Mouse (Mus musculus) erythroblast, embryonic 14.5 days (primary cell): ENCODE measurements around the gene Isyna1.

ENCODE experiments used
- GATA1 ChIP-seq: IDR thresholded peaks from 2 replicates; pipeline ENCODE4 v1.6.1; 2012; ENCODE audit warnings: low read length, inconsistent platforms, mixed read lengths
- TAL1 ChIP-seq: IDR thresholded peaks from 3 replicates; pipeline ENCODE4 v1.6.1; 2012; ENCODE audit warnings: low read length, inconsistent platforms, mixed read lengths

DNA sequence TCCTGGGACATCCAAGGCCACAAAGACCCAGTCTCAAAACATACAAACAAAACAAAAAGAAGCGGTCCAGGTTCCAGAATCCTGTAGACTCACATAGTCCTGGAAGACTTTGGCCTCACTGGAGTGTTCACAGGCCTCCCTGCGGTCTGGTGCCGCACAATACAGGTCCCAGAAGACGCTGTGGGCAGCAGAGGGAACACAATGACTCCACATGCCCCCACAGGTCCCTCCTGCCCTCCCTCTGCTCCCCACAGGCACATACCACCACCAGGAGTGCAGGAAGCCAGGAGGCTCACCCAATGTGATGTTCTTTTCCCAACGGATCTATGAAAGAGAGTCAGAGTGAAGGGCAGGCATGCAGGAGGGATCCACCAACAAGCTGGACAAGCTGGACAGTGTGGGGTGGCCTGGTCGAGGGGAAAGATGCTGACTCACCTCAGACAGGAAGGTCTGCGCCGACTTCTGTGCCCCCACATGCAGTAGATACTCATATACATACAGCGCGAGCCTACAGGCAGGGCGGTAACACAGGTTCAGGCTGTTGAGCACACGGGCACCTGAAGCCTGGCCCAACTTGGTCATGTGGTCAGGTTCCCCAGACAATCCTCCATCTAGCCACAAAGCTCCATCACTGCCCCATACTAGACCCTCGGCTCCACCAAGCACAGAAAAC, 8.1 kb downstream of the Isyna1 start:
- TF ChIP-seq TAL1 = no peak
- no peak for TF ChIP-seq GATA1
